Mouse (Mus musculus) right cerebral cortex, adult 2 months (tissue): Measurements from ENCODE around the gene Nf2.

Source experiments
- DNase-seq, 2 experiments: peaks; one replicate each; pipeline ENCODE4 v3.0.0; 2021 to 2022; ENCODE audit warnings: low spot score in 2 of 2

Nf2 gene

DNA sequence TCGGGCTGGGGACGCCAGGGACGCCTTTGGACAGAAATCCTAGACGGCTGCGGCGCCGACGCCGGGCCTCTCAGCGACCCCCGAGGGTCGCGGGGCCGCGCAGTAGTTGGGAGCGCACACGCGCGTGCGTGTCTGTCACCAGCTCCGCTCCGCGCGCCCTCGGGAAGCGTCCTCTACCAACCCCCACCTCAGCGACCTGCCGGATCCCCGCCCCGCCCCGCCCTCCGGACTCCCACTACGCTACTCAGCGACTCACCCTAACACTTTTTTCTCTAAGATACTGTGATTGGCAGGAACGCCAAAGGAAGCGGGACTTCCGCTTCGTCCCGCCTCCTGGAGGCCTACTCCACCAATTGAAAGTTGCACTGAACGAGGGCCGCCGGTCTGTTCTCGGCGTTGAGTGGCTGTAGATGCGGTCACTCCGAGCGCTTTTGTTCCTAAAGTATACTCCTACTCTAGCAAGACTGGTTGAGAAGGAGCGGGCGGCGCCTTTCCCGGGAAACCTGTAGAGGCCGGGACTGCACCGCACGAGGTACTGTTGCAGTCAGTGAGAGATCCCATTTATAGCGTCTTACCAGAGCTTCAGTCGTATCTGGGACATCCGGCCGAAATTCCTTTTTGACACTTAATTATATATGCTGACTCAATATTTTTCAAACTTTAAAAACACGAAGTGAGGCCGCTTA, at the start of gene Nf2:
Nf2 (minus strand) TSS at position 279 of the 686 bp plus-strand sequence.
- DNase-seq: peak; percentile 99

DNA sequence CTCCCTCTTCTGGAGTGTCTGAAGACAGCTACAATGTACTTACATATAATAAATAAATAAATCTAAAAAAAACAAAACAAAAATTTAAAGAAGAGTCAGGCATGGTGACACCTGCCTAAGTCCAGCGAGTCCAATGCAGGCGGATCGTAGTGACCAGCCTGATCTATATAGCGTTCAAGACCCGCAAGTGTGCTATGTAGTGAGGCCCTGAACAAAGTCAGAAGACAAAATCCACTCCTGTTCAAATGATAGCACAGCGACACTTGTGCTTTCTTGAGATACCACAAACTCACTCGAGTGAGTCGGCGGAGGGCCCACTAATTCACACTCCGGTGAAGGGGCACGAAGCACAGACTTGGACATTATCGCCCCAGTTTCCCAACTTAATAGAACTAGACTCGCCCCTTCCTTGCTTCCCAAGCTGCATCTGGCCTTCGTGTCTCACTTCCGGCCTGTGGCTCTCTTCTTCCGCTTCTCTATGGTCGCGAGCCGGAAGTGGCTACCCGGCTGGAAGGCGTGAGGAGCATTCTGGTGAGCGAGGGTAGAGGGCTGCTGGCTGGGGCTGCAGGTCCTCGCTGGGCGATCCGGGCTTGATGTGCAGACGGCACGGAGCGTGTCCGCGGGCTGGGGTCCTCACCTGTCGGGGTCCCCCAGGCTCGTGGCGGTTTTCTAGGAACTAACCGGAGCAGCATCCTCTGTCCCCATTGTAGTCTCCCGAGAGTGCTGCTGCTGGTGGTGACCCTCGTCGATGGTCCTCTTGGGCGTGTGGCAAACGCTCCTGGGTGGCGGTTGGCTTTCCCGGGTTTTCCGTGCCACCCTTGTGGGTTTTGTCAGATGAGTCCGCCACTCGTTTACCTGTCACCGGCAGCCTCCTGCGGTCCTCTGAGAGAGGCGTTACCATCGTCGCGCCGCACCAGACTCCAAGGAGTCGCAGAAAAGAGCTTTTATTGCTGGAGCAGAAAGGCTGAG, 45.8 kb upstream of the Nf2 start, which contains the start of gene Thoc5:
Thoc5 (plus strand) TSS at position 473 of the 969 bp plus-strand sequence.
- peak; percentile 86 to 87 for DNase-seq

DNA sequence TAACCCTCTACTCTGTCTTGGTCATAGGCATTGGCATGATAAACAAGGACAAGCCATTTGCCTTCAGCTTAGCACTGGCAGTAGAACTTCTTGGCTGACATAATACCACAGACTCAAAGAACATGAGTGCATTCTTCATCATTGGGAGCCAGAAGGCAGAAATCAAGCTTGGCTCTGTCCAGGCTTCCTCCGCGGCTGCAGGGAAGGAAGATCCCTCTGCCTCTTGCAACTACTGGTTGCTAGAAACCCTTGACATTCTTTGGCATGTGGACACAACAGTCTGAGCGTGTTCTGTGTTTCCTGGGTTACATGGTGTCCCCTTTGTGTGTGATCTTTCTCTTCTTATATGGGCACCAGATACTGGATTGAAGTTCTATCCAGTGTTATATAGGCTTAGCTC, 37.7 kb upstream of the Nf2 start:
- DNase-seq: no peak

DNA sequence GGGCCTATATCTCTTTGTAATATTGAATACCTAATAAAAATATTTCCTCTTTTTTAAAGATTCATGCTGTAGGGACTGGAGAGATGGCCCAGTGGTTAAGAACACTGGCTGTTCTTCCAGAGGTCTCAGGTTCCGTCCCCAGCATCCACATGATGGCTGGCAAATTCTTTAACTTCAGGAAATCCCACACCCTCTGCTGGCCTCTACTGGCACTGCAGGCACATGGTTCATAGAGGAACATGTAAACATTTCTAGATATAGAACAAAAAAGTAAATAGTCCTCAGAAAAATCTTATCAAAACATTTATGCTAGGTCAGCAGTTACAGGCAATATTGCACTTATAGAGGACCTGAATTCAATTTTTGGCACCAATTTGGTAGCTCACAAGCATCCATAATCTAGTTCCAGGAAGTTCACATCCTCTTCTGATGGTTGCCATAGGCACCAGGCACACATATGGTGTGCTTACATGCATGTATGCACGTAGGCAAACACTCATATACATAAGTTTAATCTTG, 36.1 kb upstream of the Nf2 start:
- DNase-seq: peak; percentile 72 to 73

DNA sequence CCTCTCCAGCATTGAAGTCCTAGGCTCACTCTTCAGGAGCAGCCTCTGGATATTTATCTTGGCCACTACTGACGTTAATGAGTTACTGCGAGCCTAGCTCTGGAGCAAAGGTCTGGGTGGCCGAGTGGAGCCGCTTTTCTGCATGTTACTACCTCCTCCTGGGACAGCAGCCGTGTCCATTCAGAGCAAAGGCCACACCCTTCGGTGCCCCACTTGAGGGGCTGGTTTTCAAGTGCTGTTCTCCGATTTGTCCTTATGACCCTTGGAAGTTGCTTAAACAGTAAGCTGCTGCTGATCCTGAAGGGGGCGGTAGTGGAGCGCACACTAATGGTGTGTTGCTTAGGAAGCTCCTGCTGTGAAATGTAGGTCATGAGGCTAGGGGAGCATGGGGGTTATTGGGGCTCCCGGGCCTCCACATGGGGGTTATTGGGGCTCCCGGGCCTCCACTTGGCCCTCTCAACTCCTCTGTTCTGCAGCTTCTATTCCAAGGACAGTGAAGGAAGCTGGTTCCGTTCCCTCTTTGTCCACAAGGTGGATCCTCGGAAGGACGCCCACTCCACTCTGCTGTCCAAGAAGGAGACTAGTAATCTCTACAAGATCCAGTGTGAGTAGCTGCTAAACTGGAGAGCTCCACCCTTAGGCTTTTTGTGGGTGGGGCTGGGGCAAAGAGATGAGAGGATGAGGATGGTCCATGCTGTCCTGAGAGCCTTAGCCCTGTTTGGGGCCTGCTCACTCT, 33.7 kb upstream of the Nf2 start:
- DNase-seq: no peak

DNA sequence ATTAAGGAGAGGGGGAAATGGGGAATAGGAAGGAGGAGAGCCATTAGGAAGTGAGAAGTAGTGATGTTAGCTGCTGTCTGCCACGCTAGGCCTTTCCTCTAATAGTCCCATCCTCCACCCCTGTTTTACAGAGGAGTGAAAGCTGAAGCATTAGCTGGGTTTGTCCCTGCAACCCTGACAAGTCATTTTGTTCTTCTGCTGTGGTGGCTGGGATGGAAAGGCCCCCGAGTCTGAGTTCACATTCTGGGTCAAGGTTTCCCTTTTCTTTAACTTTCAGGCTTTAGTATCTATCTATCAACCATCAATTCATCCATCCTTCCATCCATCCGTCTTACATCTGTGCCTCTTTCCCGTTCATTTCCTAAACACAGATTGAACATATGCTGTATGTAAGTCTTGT, 31.8 kb upstream of the Nf2 start:
- no peak for DNase-seq

DNA sequence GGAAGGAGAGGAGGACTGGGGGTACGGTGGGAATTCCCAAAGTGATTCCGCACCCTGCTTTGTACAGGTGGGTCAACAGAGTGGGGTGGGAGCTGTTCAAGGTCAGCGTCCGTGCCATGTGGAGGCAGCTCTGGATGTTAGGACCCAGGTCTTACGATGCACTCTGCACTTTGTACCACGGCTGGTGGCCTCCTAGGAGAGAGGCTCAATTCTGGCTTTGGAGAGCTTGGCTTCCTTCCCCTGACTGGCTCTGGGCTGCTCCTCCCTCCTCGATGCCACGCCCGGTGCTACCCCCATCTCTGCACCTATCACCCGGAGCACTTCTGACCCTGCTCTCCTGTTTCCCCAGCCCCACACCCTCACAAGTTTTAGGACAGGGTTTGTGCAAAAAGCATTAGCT, 25.2 kb upstream of the Nf2 start:
- no peak for DNase-seq

DNA sequence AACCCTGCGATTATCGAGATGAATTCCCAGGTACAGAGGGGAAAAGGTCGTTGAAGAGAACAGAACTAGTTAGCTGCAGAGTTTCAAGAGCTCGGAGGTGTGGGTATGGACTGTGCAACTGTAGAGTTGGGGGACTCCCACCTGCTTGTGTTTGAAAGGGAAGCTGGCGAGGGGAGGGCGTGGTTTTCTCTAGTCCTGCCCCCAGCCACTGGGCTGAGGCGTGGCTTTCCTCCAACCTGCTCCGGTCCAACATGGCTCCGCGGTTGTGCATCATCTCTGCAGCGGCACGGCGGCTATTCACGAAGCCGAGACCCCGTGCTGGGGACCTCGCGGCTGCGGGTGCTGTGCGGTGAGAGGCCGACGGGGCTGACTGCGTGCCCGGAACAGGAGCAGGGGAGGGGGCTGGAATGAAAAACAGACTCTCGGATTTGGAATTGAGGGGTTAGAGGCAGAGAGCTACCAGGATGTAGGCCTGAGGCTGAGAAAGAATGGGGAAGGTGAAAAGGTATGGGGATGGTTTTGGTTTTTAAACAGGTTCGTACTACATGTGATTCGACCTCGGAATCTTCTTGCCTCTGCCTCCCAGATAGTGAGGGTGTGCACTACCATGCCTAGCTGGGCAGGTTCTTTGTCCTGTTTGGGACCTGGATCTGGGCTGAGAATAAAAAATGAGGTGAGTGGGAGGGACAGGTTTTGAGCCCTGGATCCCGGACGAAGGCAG, 24.6 kb upstream of the Nf2 start, which contains the start of gene Nipsnap1:
Nipsnap1 (plus strand) TSS at position 197 of the 721 bp plus-strand sequence.
- DNase-seq: peak; percentile 82 to 84

DNA sequence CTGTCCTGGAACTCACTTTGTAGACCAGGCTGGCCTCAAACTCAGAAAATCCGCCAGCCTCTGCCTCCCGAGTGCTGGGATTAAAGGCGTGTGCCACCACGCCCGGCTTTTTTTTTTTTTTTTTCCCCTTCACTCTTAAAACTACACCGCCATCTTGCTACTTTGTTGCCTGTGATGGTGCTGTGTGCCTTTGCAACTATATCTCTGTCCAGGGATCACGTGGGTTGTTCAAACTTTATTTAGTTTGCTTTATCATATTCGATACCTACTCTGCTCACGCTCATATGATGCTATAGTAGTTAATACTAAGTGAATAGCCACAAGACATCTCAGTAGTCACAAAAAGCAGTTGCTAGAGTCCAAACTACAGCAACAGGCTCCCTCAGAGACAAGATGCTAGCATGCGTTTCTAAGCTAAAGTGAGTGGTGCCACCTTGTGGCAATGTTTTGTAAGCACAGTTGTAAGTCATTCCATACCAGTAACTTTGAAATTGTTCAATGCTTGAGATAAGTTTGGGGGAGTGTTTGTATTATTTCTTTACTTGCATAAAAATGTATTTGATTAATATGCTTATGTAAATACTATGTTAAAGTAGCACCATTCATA, 16.4 kb upstream of the Nf2 start:
- peak; percentile 79 to 82 for DNase-seq

DNA sequence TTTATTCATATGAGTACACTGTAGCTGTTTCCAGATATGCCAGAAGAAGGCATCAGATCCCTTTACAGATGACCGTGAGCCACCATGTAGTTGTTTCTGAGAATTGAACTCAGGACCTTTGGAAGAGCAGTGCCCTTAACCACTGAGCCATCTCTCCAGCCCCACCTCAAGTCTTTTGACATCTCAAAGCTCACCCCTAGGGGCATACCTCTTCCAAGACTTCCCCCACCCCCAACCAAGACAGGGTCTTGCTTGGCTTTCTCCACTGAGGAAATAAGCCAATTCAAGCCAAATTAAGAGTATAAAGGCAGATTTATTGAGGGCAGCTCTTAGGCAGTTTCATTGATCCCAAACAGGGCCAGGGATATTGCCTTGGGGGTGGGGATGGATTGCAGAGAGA, 13.4 kb upstream of the Nf2 start:
- DNase-seq: no peak

DNA sequence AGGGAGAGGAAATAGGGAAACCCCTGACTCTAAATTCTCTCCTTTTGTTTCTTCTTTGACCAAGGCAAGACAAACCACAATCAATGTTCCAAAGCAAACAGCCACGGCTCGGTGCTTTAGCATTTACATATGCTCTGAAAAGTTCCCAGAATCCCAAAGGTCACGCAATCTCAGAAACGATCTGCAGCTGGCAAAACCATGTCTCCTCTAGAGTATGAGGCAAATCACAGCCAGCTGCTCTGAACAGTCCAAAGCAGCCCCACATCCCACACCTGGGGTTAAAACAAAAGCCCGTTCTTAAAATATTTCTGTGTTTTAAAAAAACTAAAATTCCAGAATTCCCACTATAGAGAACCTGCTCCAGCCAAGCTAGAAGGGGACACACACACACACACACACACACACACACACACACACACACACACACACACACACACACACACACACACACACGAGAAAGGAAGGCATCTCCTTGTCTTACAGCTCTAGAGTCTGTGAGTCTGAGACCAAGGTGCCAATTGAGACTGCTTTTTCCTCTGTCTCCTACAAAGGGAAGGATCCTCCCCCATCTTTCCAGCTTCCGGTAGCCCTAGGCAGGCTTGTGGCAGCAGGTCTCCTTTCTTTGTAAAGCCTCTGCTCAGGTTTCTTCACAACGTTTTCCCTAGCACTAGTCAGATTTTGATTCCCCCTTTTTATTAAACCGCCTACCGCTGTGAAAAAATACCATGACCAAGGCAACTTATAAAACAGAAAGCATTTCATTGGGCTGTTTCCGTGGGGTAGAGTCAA, 12.7 kb upstream of the Nf2 start:
- no peak for DNase-seq

DNA sequence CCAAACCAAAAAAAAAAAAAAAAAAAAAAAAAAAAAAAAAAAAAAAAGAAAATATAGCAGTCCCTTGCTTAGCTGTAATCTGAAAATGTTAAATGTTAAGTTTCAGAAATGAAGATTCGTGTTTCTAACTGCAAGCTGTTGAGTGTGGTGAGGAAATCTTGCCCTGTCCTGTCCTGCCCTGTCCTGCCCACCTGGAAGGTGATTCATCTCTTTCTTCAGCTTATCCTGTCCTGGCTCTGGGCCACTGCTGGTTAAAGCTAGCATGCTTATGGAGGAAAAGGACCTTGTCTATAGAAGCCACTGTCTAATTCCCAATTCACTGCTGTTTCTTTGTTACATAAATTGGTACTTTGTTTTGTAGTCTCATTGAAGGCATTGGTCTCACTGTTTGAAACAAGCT, 11.7 kb upstream of the Nf2 start:
- DNase-seq: no peak

DNA sequence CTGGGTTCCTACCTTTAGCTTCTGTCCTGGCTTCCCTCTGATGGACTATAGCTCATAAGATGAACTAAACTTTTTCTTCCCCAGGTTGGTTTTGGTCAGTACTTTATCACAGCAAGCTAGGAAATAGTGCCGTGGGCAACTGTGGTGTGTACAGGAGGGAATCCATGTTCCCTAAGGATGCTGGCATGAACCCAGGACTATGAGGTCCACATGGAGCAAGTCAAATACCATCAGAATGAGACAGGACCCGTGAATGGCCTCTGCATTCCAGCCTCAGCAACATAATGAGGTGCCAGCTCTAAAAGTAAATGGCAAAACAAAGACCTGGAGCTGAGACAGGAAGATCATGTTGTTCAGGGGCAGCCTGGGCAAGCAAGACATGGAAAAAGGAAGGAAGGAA, 9.1 kb upstream of the Nf2 start:
- DNase-seq: no peak

DNA sequence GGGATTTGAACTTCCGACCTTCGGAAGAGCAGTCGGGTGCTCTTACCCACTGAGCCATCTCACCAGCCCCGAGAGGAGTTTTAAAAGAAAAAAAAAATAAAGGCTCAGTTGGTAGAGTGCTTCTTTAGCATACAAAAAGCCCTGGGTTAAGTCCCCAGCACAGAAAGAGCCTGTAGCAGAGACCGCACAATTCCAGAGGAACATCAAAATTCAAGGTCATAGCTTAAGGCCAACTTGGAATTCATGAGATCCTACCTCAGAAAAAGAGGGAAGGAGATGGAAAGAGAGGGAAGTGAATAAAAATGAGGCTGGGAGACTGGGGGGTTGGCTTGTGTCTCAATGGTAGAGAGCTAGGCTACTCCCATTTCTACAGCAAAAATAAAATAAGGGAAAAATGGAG, 4.8 kb upstream of the Nf2 start:
- no peak for DNase-seq

DNA sequence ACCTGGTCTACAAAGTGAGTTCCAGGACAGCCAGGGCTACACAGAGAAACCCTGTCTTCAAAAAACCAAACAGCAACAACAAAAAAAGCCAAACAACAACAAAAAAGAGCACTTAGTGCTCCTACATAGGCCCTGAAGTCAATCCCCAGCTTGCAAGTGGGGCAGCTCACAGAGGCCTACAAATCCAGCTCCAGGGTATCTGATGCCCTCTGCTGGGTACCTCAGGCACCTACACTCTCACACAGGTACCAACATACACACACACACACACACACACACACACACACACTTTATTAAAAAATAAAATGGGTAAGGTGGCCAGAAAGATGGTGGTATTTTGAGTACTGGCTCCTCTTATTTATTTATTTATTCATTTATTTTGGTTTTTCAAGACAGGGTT, 3.7 kb upstream of the Nf2 start:
- no peak for DNase-seq

DNA sequence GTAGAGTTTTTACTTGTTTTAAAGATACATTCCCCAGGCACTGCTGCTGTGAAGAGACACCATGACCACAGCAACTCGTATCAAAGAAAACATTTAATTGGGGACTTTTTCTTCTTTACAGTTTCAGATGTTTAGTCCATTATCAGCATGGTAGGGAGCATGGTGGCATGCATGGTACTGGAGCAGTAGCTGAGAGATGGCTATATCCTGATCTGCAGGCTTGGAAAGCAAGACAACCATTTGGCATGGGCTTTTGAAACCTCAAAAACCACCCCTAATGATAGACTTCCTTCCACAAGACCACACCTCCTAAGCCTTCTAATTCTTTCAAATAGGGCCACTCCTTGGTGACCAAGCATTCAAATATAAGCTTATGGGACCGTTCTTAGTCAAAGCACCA, 1.1 kb upstream of the Nf2 start:
- DNase-seq: no peak

DNA sequence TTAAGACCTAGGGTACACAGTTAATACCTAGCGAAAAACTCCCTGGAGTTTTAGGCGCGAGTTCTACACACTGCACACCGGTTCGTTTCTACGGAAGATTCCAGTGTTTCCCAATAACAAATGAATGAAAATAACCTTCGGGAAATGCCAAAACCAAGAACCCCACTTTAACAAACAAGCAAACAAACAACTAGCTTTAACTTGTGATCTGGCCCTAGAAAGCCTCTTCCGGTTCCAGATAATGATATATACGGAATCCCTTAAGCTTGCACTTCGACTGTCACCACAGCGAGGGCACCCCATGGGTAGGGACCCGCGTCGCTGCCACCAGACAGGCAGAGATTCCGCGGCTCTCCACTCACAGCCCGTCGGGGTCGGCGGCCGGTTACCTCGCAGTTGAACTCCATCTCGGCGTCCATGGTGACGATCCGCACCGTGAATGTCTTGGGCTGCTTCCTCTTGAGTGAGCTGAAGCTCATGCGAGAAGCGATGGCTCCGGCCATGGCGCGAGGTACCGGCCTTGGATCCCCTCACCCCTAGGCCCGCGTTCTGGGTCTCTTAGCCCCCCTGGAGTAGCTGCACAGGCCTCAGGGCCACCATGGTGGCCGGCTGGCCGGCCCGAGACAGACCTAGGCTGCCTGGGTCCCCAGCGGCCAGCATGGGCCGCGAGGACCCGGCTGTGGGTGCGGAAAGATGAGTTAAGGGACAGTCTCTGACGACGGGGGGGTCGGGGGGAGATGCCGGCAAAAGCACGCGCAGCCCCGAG, 670 bp downstream of the Nf2 start:
- DNase-seq: peak; percentile 20 to 44

DNA sequence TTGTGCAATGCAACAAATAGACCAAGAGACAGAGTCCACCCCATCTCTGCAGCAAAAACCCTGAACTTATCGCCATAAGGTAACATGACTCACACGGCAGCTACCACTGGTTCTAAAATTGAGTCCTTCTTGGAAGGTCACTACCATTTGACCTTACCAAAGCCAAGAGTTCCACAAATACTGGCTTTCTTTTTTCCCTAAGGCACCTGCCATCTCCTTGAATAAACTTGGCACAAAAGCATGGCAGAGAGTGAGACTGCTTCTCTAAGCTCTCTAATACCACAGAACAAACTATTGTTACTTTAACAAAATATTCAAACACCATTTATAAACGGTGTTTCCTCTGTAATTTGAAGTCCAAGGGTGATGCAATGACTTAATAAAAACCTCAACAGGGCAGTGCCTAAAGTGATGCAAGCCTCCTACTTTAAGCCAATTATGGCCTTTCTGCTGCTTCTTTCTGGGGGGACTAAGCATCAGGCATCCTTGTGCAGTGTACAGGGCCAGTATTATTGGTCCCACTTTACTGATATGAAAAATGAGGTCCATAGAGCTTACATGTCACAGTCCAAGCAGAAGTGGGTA, 8.3 kb downstream of the Nf2 start:
- no peak for DNase-seq

DNA sequence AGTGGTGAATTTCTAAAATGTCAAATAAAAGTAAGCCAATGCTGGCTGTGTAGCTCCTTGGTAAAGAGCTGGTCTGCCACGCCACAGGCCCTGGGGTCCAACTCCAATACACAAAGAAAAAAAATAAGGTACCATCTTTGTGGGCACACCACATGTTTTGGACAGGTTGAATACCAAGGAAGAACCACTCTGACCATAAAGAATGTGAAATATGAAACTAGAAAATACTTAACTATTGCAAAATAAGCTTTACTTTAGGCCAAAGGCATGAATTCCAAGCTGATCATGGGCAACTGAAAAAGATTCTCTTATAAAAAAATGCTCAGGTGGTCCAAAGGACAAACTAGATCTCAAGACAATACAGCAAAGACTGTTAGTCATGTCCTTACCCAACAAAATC, 11.1 kb downstream of the Nf2 start:
- no peak for DNase-seq
